Mouse (Mus musculus) embryonic facial prominence, embryonic 10.5 days (tissue): ENCODE results near the gene Nicn1. TPM values are rescaled to one million over a fixed set of nuclear protein-coding genes. Genes with fewer than 3 reads are reported as not detected.
"Not testable (repeated sequence)": the region's sequence is repeated elsewhere in the genome, so short reads cannot be mapped to it uniquely, and the experiment has no call there.

Experiments used
- DNase-seq: peaks from one replicate; pipeline ENCODE4 v3.0.0-alpha.2; 2017; ENCODE audit warnings: low spot score
- H3K27ac ChIP-seq: fragments of 300-500 bp; sonication (generic); replicated peaks from 2 replicates; pipeline ENCODE4 v1.5.1; 2016; ENCODE audit warnings: mild to moderate bottlenecking
- H3K27me3 ChIP-seq: fragments of 300-500 bp; sonication (generic); replicated peaks from 2 replicates; pipeline ENCODE4 v1.6.1; 2016; ENCODE audit warnings: low read depth, mild to moderate bottlenecking; ENCODE audit not compliant: poor library complexity, severe bottlenecking
- H3K36me3 ChIP-seq: fragments of 300-500 bp; sonication (generic); replicated peaks from 2 replicates; pipeline ENCODE4 v1.6.1; 2016; ENCODE audit warnings: mild to moderate bottlenecking, moderate library complexity
- H3K4me1 ChIP-seq: fragments of 300-500 bp; sonication (generic); 2 replicates; pipeline ENCODE4 v1.6.1; 2016
- H3K4me3 ChIP-seq: fragments of 300-500 bp; sonication (generic); 2 replicates; pipeline ENCODE4 v1.5.1; 2016; ENCODE audit warnings: mild to moderate bottlenecking, moderate library complexity
- H3K9me3 ChIP-seq: fragments of 300-500 bp; sonication (generic); 2 replicates; pipeline ENCODE4 v1.6.1; 2016; ENCODE audit warnings: mild to moderate bottlenecking
- WGBS: fragments of 180-500 bp; shearing (Covaris S2); methylation state at CpG from one replicate; pipeline ENCODE4 v1.1.7; 2016; 5-methylcytosine and 5-hydroxymethylcytosine counted together
- polyA plus RNA-seq: library from polyadenylated mRNA; unstranded; fragments of >200 nt; fragmentation: Nextera tagmentation; extraction: Ambion mirVana; gene quantifications from 2 replicates; pipeline ENCODE4 v1.2.1, GENCODE M21; 2016

Nicn1 gene
- polyA plus RNA-seq, 1 experiment from 2014 or later: 39.3 TPM

GRCm38 (mm10) chr9:108266261-108266935 is 23.8 kb upstream of the Nicn1 start:
- Histone ChIP-seq H3K36me3 (no peaks in the 10 kb centered on the region), H3K4me1 (peaks cover 45% of the 10 kb centered on the region), H3K9me3 (no peaks in the 10 kb centered on the region), H3K4me3 (no peak overlapping the region), H3K27ac (peak overlapping the region; percentile 37; the same call in 1 of the 2 replicates), H3K27me3 (no peaks in the 10 kb centered on the region)
- WGBS: 59% methylated on average over 10 of the region's 10 CpGs
- DNase-seq: no peak

GRCm38 (mm10) chr9:108267691-108268090 is 22.5 kb upstream of the Nicn1 start:
- no peaks in the 10 kb centered on the region for H3K27me3 ChIP-seq
- DNase-seq: no peak
- no peaks in the 10 kb centered on the region for H3K36me3 ChIP-seq
- H3K4me1 ChIP-seq: peaks cover 45% of the 10 kb centered on the region
- H3K4me3 ChIP-seq: no peak overlapping the region
- 85% methylated on average over 7 of the region's 7 CpGs for WGBS
- H3K27ac ChIP-seq: no peak overlapping the region
- H3K9me3 ChIP-seq: no peaks in the 10 kb centered on the region

GRCm38 (mm10) chr9:108268701-108269100 is 21.5 kb upstream of the Nicn1 start:
- WGBS: 81% methylated on average over 7 of the region's 7 CpGs

GRCm38 (mm10) chr9:108271941-108272340 is 18.3 kb upstream of the Nicn1 start:
- no peak overlapping the region for H3K4me3 ChIP-seq
- DNase-seq: peak; percentile 63
- no peaks in the 10 kb centered on the region for H3K27me3 ChIP-seq
- peaks cover 28% of the 10 kb centered on the region for H3K4me1 ChIP-seq
- peak overlapping the region; percentile 20 for H3K27ac ChIP-seq
- H3K36me3 ChIP-seq: no peaks in the 10 kb centered on the region
- 22% methylated on average over 2 of the region's 2 CpGs for WGBS
- H3K9me3 ChIP-seq: no peaks in the 10 kb centered on the region

More at GRCm38 (mm10) chr9:108268701-108269100, 21.5 kb upstream of the Nicn1 start:
- H3K4me3 ChIP-seq, H3K27me3 ChIP-seq, H3K36me3 ChIP-seq, H3K27ac ChIP-seq, H3K9me3 ChIP-seq, DNase-seq: not testable (repeated sequence)
- H3K4me1 ChIP-seq: peaks cover 40% of the 10 kb centered on the region

GRCm38 (mm10) chr9:108272691-108273090 is 17.5 kb upstream of the Nicn1 start:
- Histone ChIP-seq H3K4me3 (no peak overlapping the region), H3K4me1 (peaks cover 28% of the 10 kb centered on the region), H3K9me3 (no peaks in the 10 kb centered on the region), H3K36me3 (no peaks in the 10 kb centered on the region), H3K27me3 (no peaks in the 10 kb centered on the region), H3K27ac (peak overlapping the region; percentile 20; the same call in 1 of the 2 replicates)
- no peak for DNase-seq
- WGBS: 66% methylated on average over 5 of the region's 5 CpGs

- H3K27me3 ChIP-seq: no peaks in the 10 kb centered on the region
- no peaks in the 10 kb centered on the region for H3K9me3 ChIP-seq
- 0 out of 2 replicates have a peak overlapping the region, but pooled peaks have one; percentile 7 for H3K27ac ChIP-seq
- DNase-seq: no peak
- H3K4me3 ChIP-seq: no peak overlapping the region
- 74% methylated on average over 4 of the region's 4 CpGs for WGBS
- peaks cover 28% of the 10 kb centered on the region for H3K4me1 ChIP-seq
- H3K36me3 ChIP-seq: no peaks in the 10 kb centered on the region
Measured at GRCm38 (mm10) chr9:108273485-108273884, 16.7 kb upstream of the Nicn1 start.

GRCm38 (mm10) chr9:108274476-108275330 is 15.5 kb upstream of the Nicn1 start:
- H3K27me3 ChIP-seq: no peaks in the 10 kb centered on the region
- H3K4me3 ChIP-seq: no peak overlapping the region
- DNase-seq: no peak
- peaks cover 28% of the 10 kb centered on the region for H3K4me1 ChIP-seq
- no peaks in the 10 kb centered on the region for H3K36me3 ChIP-seq
- no peak overlapping the region for H3K27ac ChIP-seq
- no peaks in the 10 kb centered on the region for H3K9me3 ChIP-seq
- WGBS: 81% methylated on average over 5 of the region's 5 CpGs

- WGBS: 67% methylated on average over 6 of the region's 6 CpGs
- Histone ChIP-seq H3K27me3 (no peaks in the 10 kb centered on the region), H3K27ac (no peak overlapping the region), H3K4me3 (no peak overlapping the region), H3K9me3 (no peaks in the 10 kb centered on the region), H3K36me3 (no peaks in the 10 kb centered on the region), H3K4me1 (peaks cover 28% of the 10 kb centered on the region)
- DNase-seq: no peak
Measured at GRCm38 (mm10) chr9:108275331-108275659, 14.9 kb upstream of the Nicn1 start.

- DNase-seq: peak; percentile 34
- 70% methylated on average over 10 of the region's 10 CpGs for WGBS
- no peaks in the 10 kb centered on the region for H3K9me3 ChIP-seq
- no peaks in the 10 kb centered on the region for H3K36me3 ChIP-seq
- peaks cover 10% of the 10 kb centered on the region for H3K4me1 ChIP-seq
- no peaks in the 10 kb centered on the region for H3K27me3 ChIP-seq
- H3K27ac ChIP-seq: no peak overlapping the region
- H3K4me3 ChIP-seq: no peak overlapping the region
Measured at GRCm38 (mm10) chr9:108278697-108279450, 11.4 kb upstream of the Nicn1 start.

GRCm38 (mm10) chr9:108280071-108280828 is 10.0 kb upstream of the Nicn1 start:
- H3K36me3 ChIP-seq: no peaks in the 10 kb centered on the region
- no peaks in the 10 kb centered on the region for H3K27me3 ChIP-seq
- 49% methylated on average over 8 of the region's 8 CpGs for WGBS
- no peak overlapping the region for H3K27ac ChIP-seq
- no peak for DNase-seq
- H3K4me3 ChIP-seq: no peak overlapping the region
- H3K9me3 ChIP-seq: no peaks in the 10 kb centered on the region
- 0 out of 2 replicates have a peak, but pooled peaks cover 1% of the 10 kb centered on the region for H3K4me1 ChIP-seq

GRCm38 (mm10) chr9:108284410-108284809 is 5.8 kb upstream of the Nicn1 start:
- DNase-seq: peak; percentile 70
- H3K27me3 ChIP-seq: no peaks in the 10 kb centered on the region
- 12% methylated on average over 6 of the region's 6 CpGs for WGBS
- H3K27ac ChIP-seq: no peak overlapping the region
- no peaks in the 10 kb centered on the region for H3K9me3 ChIP-seq
- no peak overlapping the region for H3K4me3 ChIP-seq
- H3K36me3 ChIP-seq: no peaks in the 10 kb centered on the region
- H3K4me1 ChIP-seq: no peaks in the 10 kb centered on the region
